Mouse (Mus musculus) liver, embryonic 16.5 days (tissue): ENCODE data around the gene H3f3a. TPM values are rescaled to one million over a fixed set of nuclear protein-coding genes. Genes with fewer than 3 reads are reported as not detected.

Experiments used
- ATAC-seq: fragments of 200-750 bp; cut with Nextera tagmentation; 2 replicates; pipeline ENCODE4 v1.8.0; 2017; ENCODE audit warnings: low read depth, mild to moderate bottlenecking, moderate number of reproducible peaks, moderate library complexity
- H3K27ac ChIP-seq: fragments of 300-500 bp; sonication (generic); 2 replicates; pipeline ENCODE4 v1.5.1; 2014; ENCODE audit warnings: mild to moderate bottlenecking, low read length
- H3K27me3 ChIP-seq: fragments of 300-500 bp; sonication (generic); 2 replicates; pipeline ENCODE4 v1.6.1; 2014; ENCODE audit warnings: low read depth, low read length, mixed read lengths; ENCODE audit not compliant: control insufficient read depth, insufficient read depth
- H3K36me3 ChIP-seq: fragments of 300-500 bp; sonication (generic); 2 replicates; pipeline ENCODE4 v1.6.1; 2014; ENCODE audit warnings: mild to moderate bottlenecking; ENCODE audit not compliant: control insufficient read depth, insufficient read depth
- H3K4me1 ChIP-seq: fragments of 300-500 bp; sonication (generic); 2 replicates; pipeline ENCODE4 v1.6.1; 2014; ENCODE audit warnings: low read depth, low read length, mixed read lengths; ENCODE audit not compliant: control insufficient read depth
- H3K4me2 ChIP-seq: fragments of 300-500 bp; sonication (generic); 2 replicates; pipeline ENCODE4 v1.6.1; 2014; ENCODE audit warnings: low read depth, low read length, mixed read lengths
- H3K4me3 ChIP-seq: fragments of 300-500 bp; sonication (generic); 2 replicates; pipeline ENCODE4 v1.5.1; 2014; ENCODE audit warnings: low read depth, mild to moderate bottlenecking, low read length
- H3K9ac ChIP-seq: fragments of 300-500 bp; sonication (generic); 2 replicates; pipeline ENCODE4 v1.6.1; 2014; ENCODE audit warnings: low read depth, low read length
- H3K9me3 ChIP-seq: fragments of 300-500 bp; sonication (generic); replicated peaks from 2 replicates; pipeline ENCODE4 v1.6.1; 2016; ENCODE audit warnings: low read length; ENCODE audit not compliant: control insufficient read depth
- WGBS: fragments of 180-500 bp; shearing (Covaris S2); extraction: QIAGEN DNeasy Blood & Tissue Kit; methylation state at CpG from one replicate; pipeline ENCODE4 v1.1.7; 2014; ENCODE audit not compliant: insufficient replicate concordance; 5-methylcytosine and 5-hydroxymethylcytosine counted together
- polyA plus RNA-seq: library from polyadenylated mRNA; unstranded; fragments of >200 nt; fragmentation: Nextera tagmentation; extraction: Ambion mirVana; gene quantifications from 2 replicates; pipeline ENCODE4 v1.2.1, GENCODE M21; 2015

Gene H3f3a
- polyA plus RNA-seq, 1 experiment from 2014 or later = 2,020 TPM

GRCm38 (mm10) chr1:180829775-180830174 is 16.0 kb upstream of the H3f3a start:
- Histone ChIP-seq H3K4me2 (peak overlapping the region; percentile 65), H3K27ac (peak overlapping the region; percentile 58; the same call in 1 of the 2 replicates), H3K4me3 (peak overlapping the region; percentile 40), H3K36me3 (no peaks in the 10 kb centered on the region), H3K4me1 (peaks cover 27% of the 10 kb centered on the region), H3K9ac (peak overlapping the region; percentile 54), H3K9me3 (no peaks in the 10 kb centered on the region), H3K27me3 (no peaks in the 10 kb centered on the region; the same call in 1 of the 2 replicates)
- WGBS = 33% methylated on average over 11 of the region's 11 CpGs
- ATAC-seq = peak; percentile 78

- Histone ChIP-seq H3K9me3 (no peaks in the 10 kb centered on the region), H3K4me1 (peaks cover 58% of the 10 kb centered on the region)
These were observed 12.9 kb upstream of the H3f3a start for GRCm38 (mm10) chr1:180826634-180827033.

GRCm38 (mm10) chr1:180824721-180825120 is 11.0 kb upstream of the H3f3a start:
- WGBS = 52% methylated on average over 3 of the region's 3 CpGs
- peak overlapping the region; percentile 42; the same call in 1 of the 2 replicates for H3K9ac ChIP-seq
- ATAC-seq = no peak

More at GRCm38 (mm10) chr1:180826634-180827033, 12.9 kb upstream of the H3f3a start:
- H3K4me2 ChIP-seq = no peak overlapping the region
- no peaks in the 10 kb centered on the region for H3K36me3 ChIP-seq
- no peak overlapping the region for H3K4me3 ChIP-seq
- no peak overlapping the region for H3K9ac ChIP-seq
- no peaks in the 10 kb centered on the region; the same call in 1 of the 2 replicates for H3K27me3 ChIP-seq
- H3K27ac ChIP-seq = no peak overlapping the region; the same call in 1 of the 2 replicates
- no peak for ATAC-seq
- WGBS = 57% methylated on average over 4 of the region's 4 CpGs

GRCm38 (mm10) chr1:180823716-180824115 is 10.0 kb upstream of the H3f3a start:
- H3K27ac ChIP-seq = peak overlapping the region; percentile 18
- WGBS = 79% methylated on average over 3 of the region's 3 CpGs
- peaks cover 64% of the 10 kb centered on the region for H3K4me1 ChIP-seq

More at GRCm38 (mm10) chr1:180824721-180825120, 11.0 kb upstream of the H3f3a start:
- no peak overlapping the region for H3K4me3 ChIP-seq
- no peaks in the 10 kb centered on the region for H3K36me3 ChIP-seq
- no peaks in the 10 kb centered on the region for H3K9me3 ChIP-seq
- H3K4me2 ChIP-seq = no peak overlapping the region
- H3K27me3 ChIP-seq = no peaks in the 10 kb centered on the region
- H3K27ac ChIP-seq = peak overlapping the region; percentile 54
- H3K4me1 ChIP-seq = peaks cover 61% of the 10 kb centered on the region

GRCm38 (mm10) chr1:180822276-180822675 is 8.5 kb upstream of the H3f3a start:
- H3K27ac ChIP-seq = peak overlapping the region; percentile 90
- no peak overlapping the region for H3K9ac ChIP-seq

More at GRCm38 (mm10) chr1:180823716-180824115, 10.0 kb upstream of the H3f3a start:
- Histone ChIP-seq H3K4me2 (no peak overlapping the region), H3K27me3 (no peaks in the 10 kb centered on the region), H3K9ac (no peak overlapping the region), H3K4me3 (no peak overlapping the region), H3K36me3 (no peaks in the 10 kb centered on the region), H3K9me3 (no peaks in the 10 kb centered on the region)
- no peak for ATAC-seq

GRCm38 (mm10) chr1:180821101-180821500 is 7.4 kb upstream of the H3f3a start:
- WGBS = 50% methylated on average over 6 of the region's 6 CpGs
- Histone ChIP-seq H3K27ac (peak overlapping the region; percentile 90), H3K9me3 (no peaks in the 10 kb centered on the region), H3K9ac (peak overlapping the region; percentile 36), H3K27me3 (no peaks in the 10 kb centered on the region), H3K4me2 (peak overlapping the region; percentile 37; the same call in 1 of the 2 replicates), H3K4me3 (0 out of 2 replicates have a peak overlapping the region, but pooled peaks have one; percentile 11), H3K4me1 (peaks cover 86% of the 10 kb centered on the region), H3K36me3 (no peaks in the 10 kb centered on the region)
- peak; percentile 88 for ATAC-seq

More at GRCm38 (mm10) chr1:180822276-180822675, 8.5 kb upstream of the H3f3a start:
- WGBS = 57% methylated on average over 5 of the region's 5 CpGs
- no peak for ATAC-seq
- no peaks in the 10 kb centered on the region for H3K36me3 ChIP-seq
- no peaks in the 10 kb centered on the region for H3K27me3 ChIP-seq
- H3K9me3 ChIP-seq = no peaks in the 10 kb centered on the region
- peaks cover 79% of the 10 kb centered on the region for H3K4me1 ChIP-seq
- H3K4me3 ChIP-seq = no peak overlapping the region
- no peak overlapping the region for H3K4me2 ChIP-seq

- H3K4me2 ChIP-seq = peak overlapping the region; percentile 53
- H3K9ac ChIP-seq = peak overlapping the region; percentile 60
- peaks cover 80% of the 10 kb centered on the region for H3K4me1 ChIP-seq
These were observed 4.3 kb upstream of the H3f3a start for GRCm38 (mm10) chr1:180818000-180818399.

GRCm38 (mm10) chr1:180815371-180816024 is 1.8 kb upstream of the H3f3a start:
- H3K4me3 ChIP-seq = no peak overlapping the region
- peak overlapping the region; percentile 38; the same call in 1 of the 2 replicates for H3K27ac ChIP-seq
- H3K36me3 ChIP-seq = peaks cover 7% of the 10 kb centered on the region
- ATAC-seq = no peak
- H3K4me2 ChIP-seq = peak overlapping the region; percentile 86; the same call in 1 of the 2 replicates
- peaks cover 62% of the 10 kb centered on the region for H3K4me1 ChIP-seq
- 81% methylated on average over 12 of the region's 12 CpGs for WGBS
- H3K27me3 ChIP-seq = no peaks in the 10 kb centered on the region
- no peaks in the 10 kb centered on the region for H3K9me3 ChIP-seq
- no peak overlapping the region; the same call in 1 of the 2 replicates for H3K9ac ChIP-seq

More at GRCm38 (mm10) chr1:180818000-180818399, 4.3 kb upstream of the H3f3a start:
- Histone ChIP-seq H3K4me3 (peak overlapping the region; percentile 5), H3K27me3 (no peaks in the 10 kb centered on the region), H3K27ac (peak overlapping the region; percentile 92), H3K9me3 (no peaks in the 10 kb centered on the region), H3K36me3 (no peaks in the 10 kb centered on the region)
- 26% methylated on average over 2 of the region's 2 CpGs for WGBS
- ATAC-seq = peak; percentile 62

GRCm38 (mm10) chr1:180813409-180813884 is 296 bp downstream of the H3f3a start:
- Histone ChIP-seq H3K4me3 (peak overlapping the region; percentile 98), H3K36me3 (peaks cover 25% of the 10 kb centered on the region), H3K27ac (peak overlapping the region; percentile 99), H3K4me1 (peaks cover 57% of the 10 kb centered on the region), H3K9me3 (no peaks in the 10 kb centered on the region), H3K9ac (peak overlapping the region; percentile 100), H3K27me3 (no peaks in the 10 kb centered on the region), H3K4me2 (peak overlapping the region; percentile 86)
- peak; percentile 86 for ATAC-seq
- 0% methylated on average over 37 of the region's 65 CpGs for WGBS
